Mouse (Mus musculus): ENCODE results near the gene Ets2. TPM values are rescaled to one million over a fixed set of nuclear protein-coding genes. Genes with fewer than 3 reads are reported as not detected.

Gene Ets2
- total and polyA plus RNA-seq, 3 experiments = 15.9 to 23.5 TPM; not detected in 1

DNA sequence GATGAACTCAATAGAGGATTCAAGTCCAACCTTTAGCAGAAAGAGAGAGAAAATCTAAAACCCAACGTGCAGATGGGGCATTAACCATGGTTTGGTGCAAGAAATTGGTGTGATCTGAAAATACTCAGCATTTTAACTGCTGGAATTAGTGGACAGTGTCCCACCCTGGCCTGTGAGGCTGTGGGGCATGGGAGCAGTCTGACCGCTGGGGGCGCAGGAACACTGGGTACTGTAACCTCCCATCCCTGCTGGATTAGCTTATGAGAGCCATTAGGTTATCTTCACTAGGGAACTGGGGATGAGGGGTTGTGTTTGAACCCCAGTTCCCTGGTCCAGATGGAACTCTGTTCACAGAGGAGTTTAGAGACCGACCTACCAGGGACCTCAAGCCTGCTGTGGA, 13.9 kb upstream of the Ets2 start:
- Histone ChIP-seq H3K9ac (ENCODE audit: control insufficient read depth, low read depth, low read length, poor library complexity, severe bottlenecking) (no peak overlapping the region), H3K9me3 (replicated peaks; ENCODE audit: insufficient read depth, low read length) (no peaks in the 10 kb centered on the region), H3K36me3 (ENCODE audit: control insufficient read depth in 1 of 2, insufficient read depth in 2 of 2, low read length in 2 of 2) (no peaks in the 10 kb centered on the region), H3K4me3 (ENCODE audit: control insufficient read depth in 1 of 2, insufficient read depth in 1 of 2, low read depth in 2 of 2, low read length in 2 of 2) (no peak overlapping the region), H3K79me2 (ENCODE audit: control insufficient read depth, insufficient read depth, low read length, poor library complexity) (no peaks in the 10 kb centered on the region), H3K4me1 (ENCODE audit: control insufficient read depth in 1 of 2, insufficient read depth in 2 of 2, low read length in 2 of 2) (no peaks in the 10 kb centered on the region), H3K27me3 (ENCODE audit: control insufficient read depth in 1 of 2, insufficient read depth in 2 of 2, low read length in 2 of 2) (peaks cover 0 to 10% of the 10 kb centered on the region in 2 experiments; a peak in 2 of 4 replicates), H3K27ac (ENCODE audit: control insufficient read depth, low read depth, low read length) (no peak overlapping the region)
- no peak for DNase-seq (ENCODE audit: low read depth, low spot score)
- TF ChIP-seq SIN3A (IDR thresholded peaks at IDR 0.05; ENCODE audit: low read length) (no peak), CTCF (IDR thresholded peaks at IDR 0.05 in 2 of 3, conservative IDR thresholded peaks at IDR 0.05 in 1 of 3; ENCODE audit: control insufficient read depth in 1 of 3, insufficient read depth in 1 of 3, low read depth in 2 of 3, low read length in 3 of 3, poor library complexity in 1 of 3, severe bottlenecking in 1 of 3) (peak in 2 of 3 experiments; percentile 9 to 27; a peak in 3 of 6 replicates)

DNA sequence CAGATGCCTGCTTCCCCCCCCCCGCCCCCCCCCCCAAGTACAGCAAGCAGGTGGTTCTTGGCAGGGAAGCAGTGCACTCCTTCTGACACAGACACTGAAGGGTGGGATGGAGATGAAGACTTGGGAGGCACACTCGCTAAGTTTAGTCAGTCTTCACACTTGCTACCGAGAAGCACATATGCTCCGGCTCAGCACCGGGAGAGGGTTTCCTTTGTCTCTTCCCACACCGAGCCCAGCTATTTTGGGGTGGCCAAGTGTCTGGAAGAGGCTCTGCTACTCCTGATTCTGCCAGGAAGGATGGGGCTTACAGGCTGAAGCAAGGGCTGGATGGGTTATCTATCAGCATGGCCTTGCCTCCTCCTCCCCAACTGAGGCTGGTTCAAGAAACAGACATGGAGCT, 5.3 kb upstream of the Ets2 start:
- Histone ChIP-seq H3K27ac (ENCODE audit: control insufficient read depth, low read depth, low read length) (no peak overlapping the region), H3K9ac (ENCODE audit: control insufficient read depth, low read depth, low read length, poor library complexity, severe bottlenecking) (no peak overlapping the region), H3K27me3 (ENCODE audit: control insufficient read depth in 1 of 2, insufficient read depth in 2 of 2, low read length in 2 of 2) (peaks cover 2% of the 10 kb centered on the region in 2 experiments; a peak in 3 of 4 replicates), H3K79me2 (ENCODE audit: control insufficient read depth, insufficient read depth, low read length, poor library complexity) (no peaks in the 10 kb centered on the region), H3K4me3 (ENCODE audit: control insufficient read depth in 1 of 2, insufficient read depth in 1 of 2, low read depth in 2 of 2, low read length in 2 of 2) (no peak overlapping the region), H3K4me1 (ENCODE audit: control insufficient read depth in 1 of 2, insufficient read depth in 2 of 2, low read length in 2 of 2) (peaks cover 0 to 3% of the 10 kb centered on the region in 2 experiments; a peak in 2 of 4 replicates), H3K9me3 (replicated peaks; ENCODE audit: insufficient read depth, low read length) (no peaks in the 10 kb centered on the region), H3K36me3 (ENCODE audit: control insufficient read depth in 1 of 2, insufficient read depth in 2 of 2, low read length in 2 of 2) (no peaks in the 10 kb centered on the region; a peak in 1 of 4 replicates)
- DNase-seq (ENCODE audit: low read depth, low spot score) = no peak
- TF ChIP-seq UBTF (IDR thresholded peaks at IDR 0.05; ENCODE audit: borderline replicate concordance, insufficient read depth, low read depth, low read length) (no peak), CHD1 (IDR thresholded peaks at IDR 0.05; ENCODE audit: low read depth, low read length) (no peak), ETS1 (IDR thresholded peaks at IDR 0.05; ENCODE audit: low read depth, low read length) (no peak), TAL1 (IDR thresholded peaks at IDR 0.05; ENCODE audit: low read length) (no peak), TCF12 (IDR thresholded peaks at IDR 0.05; ENCODE audit: low read depth, low read length) (no peak), NELFE (IDR thresholded peaks at IDR 0.05; ENCODE audit: low read depth, low read length) (no peak), USF2 (IDR thresholded peaks at IDR 0.05; ENCODE audit: borderline replicate concordance in 1 of 2, insufficient read depth in 1 of 2, low read depth in 1 of 2, low read length in 2 of 2) (no peak), MAZ (IDR thresholded peaks at IDR 0.05; ENCODE audit: low read depth, low read length) (no peak), KAT2A (conservative IDR thresholded peaks at IDR 0.05; ENCODE audit: low read depth, low read length) (no peak), RAD21 (IDR thresholded peaks at IDR 0.05; ENCODE audit: low read depth, low read length) (no peak), MXI1 (IDR thresholded peaks at IDR 0.05; ENCODE audit: low read depth, low read length) (no peak), MYC (IDR thresholded peaks at IDR 0.05; ENCODE audit: low read depth, low read length) (no peak), ZC3H11A (IDR thresholded peaks at IDR 0.05; ENCODE audit: low read depth, low read length) (no peak), SIN3A (IDR thresholded peaks at IDR 0.05; ENCODE audit: low read length) (no peak)

Measured in MEL (cell line).